Mouse (Mus musculus) midbrain, postnatal 0 days (tissue): Measurements from ENCODE around the gene Cdhr1. TPM values are rescaled to one million over a fixed set of nuclear protein-coding genes. Genes with fewer than 3 reads are reported as not detected.
A peak's percentile ranks its signal among the peaks of the same experiment; 100 is the strongest.
"Not testable (repeated sequence)": the region's sequence is repeated elsewhere in the genome, so short reads cannot be mapped to it uniquely, and the experiment has no call there.

Source experiments
- ATAC-seq: fragments of 200-750 bp; cut with Nextera tagmentation; 2 replicates; pipeline ENCODE4 v1.8.0; 2017; ENCODE audit warnings: moderate number of reproducible peaks, mild to moderate bottlenecking, moderate TSS enrichment, moderate library complexity; ENCODE audit not compliant: low FRiP score
- DNase-seq: peaks from one replicate; pipeline ENCODE4 v3.0.0-alpha.2; 2015; ENCODE audit warnings: low spot score
- H3K27ac ChIP-seq: fragments of 300-500 bp; sonication (generic); 2 replicates; pipeline ENCODE4 v1.5.1; 2014; ENCODE audit warnings: low read depth, mild to moderate bottlenecking, low read length, mixed read lengths
- H3K27me3 ChIP-seq: fragments of 300-500 bp; sonication (generic); 2 replicates; pipeline ENCODE4 v1.6.1; 2014; ENCODE audit warnings: low read length, control low read depth, mixed read lengths; ENCODE audit not compliant: insufficient read depth
- H3K36me3 ChIP-seq: fragments of 300-500 bp; sonication (generic); 2 replicates; pipeline ENCODE4 v1.6.1; 2014; ENCODE audit warnings: low read length, control low read depth, mixed read lengths; ENCODE audit not compliant: insufficient read depth
- H3K4me1 ChIP-seq: fragments of 300-500 bp; sonication (generic); 2 replicates; pipeline ENCODE4 v1.6.1; 2014; ENCODE audit warnings: mild to moderate bottlenecking, control low read depth, antibody characterized with exemption, low read length, mixed read lengths; ENCODE audit not compliant: insufficient read depth
- H3K4me2 ChIP-seq: fragments of 300-500 bp; sonication (generic); 2 replicates; pipeline ENCODE4 v1.6.1; 2014; ENCODE audit warnings: low read depth, mild to moderate bottlenecking, low read length, mixed read lengths; ENCODE audit not compliant: poor library complexity, severe bottlenecking
- H3K4me3 ChIP-seq: fragments of 300-500 bp; sonication (generic); 2 replicates; pipeline ENCODE4 v1.5.1; 2014; ENCODE audit warnings: low read depth, mild to moderate bottlenecking, low read length, moderate library complexity
- H3K9ac ChIP-seq: fragments of 300-500 bp; sonication (generic); replicated peaks from 2 replicates; pipeline ENCODE4 v1.6.1; 2014; ENCODE audit warnings: mild to moderate bottlenecking, low read length, moderate library complexity, mixed read lengths; ENCODE audit not compliant: poor library complexity, severe bottlenecking
- H3K9me3 ChIP-seq: fragments of 300-500 bp; sonication (generic); 2 replicates; pipeline ENCODE4 v1.6.1; 2016; ENCODE audit warnings: low read length, control low read depth
- CTCF ChIP-seq: IDR thresholded peaks from 2 replicates; pipeline ENCODE4 v1.5.1; 2016; ENCODE audit warnings: antibody characterized with exemption, mild to moderate bottlenecking
- WGBS: fragments of 180-500 bp; shearing (Covaris S2); extraction: QIAGEN DNeasy Blood & Tissue Kit; methylation state at CpG from one replicate; pipeline ENCODE4 v1.1.7; 2014; 5-methylcytosine and 5-hydroxymethylcytosine counted together
- polyA plus RNA-seq: library from polyadenylated mRNA; unstranded; fragments of >200 nt; fragmentation: Nextera tagmentation; extraction: Ambion mirVana; gene quantifications from 2 replicates; pipeline ENCODE4 v1.2.1, GENCODE M21; 2015
- total RNA-seq: library from RNA; depleted of rRNA; stranded (reverse); fragments of >200 nt; gene quantifications from 2 replicates; pipeline ENCODE4 v1.2.3, GENCODE M21; 2014; rRNA removed

Cdhr1 gene
- 7.4 and 8.0 TPM in 2 replicates for total RNA-seq
- polyA plus RNA-seq = 6.7 and 7.5 TPM in 2 replicates

GRCm38 (mm10) chr14:37097956-37098530, at the start of gene Cdhr1:
Gene Cdhr1 (minus strand): TSS chr14:37098347.
- Histone ChIP-seq H3K9me3 (no peaks in the 10 kb centered on the region), H3K4me3 (peak within 1 kb of the TSS; percentile 52), H3K36me3 (no peaks in the 10 kb centered on the region), H3K27me3 (peaks cover 5% of the 10 kb centered on the region; the same call in 1 of the 2 replicates), H3K27ac (no peak within 1 kb of the TSS), H3K9ac (peak within 1 kb of the TSS; percentile 73), H3K4me1 (no peaks in the 10 kb centered on the region; the same call in 1 of the 2 replicates), H3K4me2 (peak within 1 kb of the TSS; percentile 92)
- ATAC-seq = peak; percentile 59
- TF ChIP-seq CTCF = no peak
- WGBS = 2% methylated on average over 30 of the region's 30 CpGs
- peak; percentile 50 for DNase-seq

DNA sequence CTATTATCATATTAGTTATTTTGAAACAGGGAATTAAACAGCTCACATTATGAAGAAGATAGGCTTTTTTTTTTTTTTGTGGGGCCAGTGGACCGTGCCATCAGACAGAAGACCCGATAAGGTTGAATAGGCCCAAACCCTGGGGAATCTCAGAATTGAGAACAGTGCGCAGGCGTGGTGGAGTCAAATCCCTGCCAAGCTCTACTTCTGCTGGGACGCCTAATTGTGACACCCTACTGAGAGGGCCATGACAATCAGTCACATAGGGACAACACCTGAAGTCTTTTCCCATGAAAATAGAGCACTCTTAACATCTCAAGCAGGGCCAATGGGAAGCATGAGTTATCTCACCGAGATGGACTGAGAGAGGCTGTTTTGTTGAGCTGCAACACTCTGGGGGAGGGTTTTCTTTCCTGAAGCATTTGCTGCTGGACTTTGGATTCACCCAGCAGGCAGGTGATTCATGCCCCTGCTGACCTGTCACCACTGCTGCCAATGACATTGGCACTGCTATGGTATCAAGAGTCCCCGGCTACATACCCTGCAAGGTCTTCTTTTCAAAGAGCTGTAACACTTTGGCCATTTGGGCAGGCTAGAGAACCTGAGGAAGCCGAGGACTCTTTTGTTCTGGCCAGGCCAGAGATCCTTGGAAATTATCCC, 41.0 kb upstream of the Cdhr1 start:
- Histone ChIP-seq H3K36me3 (no peaks in the 10 kb centered on the region), H3K4me3 (no peak overlapping the region), H3K4me1 (no peaks in the 10 kb centered on the region), H3K4me2 (no peak overlapping the region), H3K27me3 (no peaks in the 10 kb centered on the region), H3K9me3 (no peaks in the 10 kb centered on the region), H3K9ac (no peak overlapping the region), H3K27ac (no peak overlapping the region)
- DNase-seq (no peak), ATAC-seq (no peak)
- WGBS = 43% methylated on average over 8 of the region's 8 CpGs
- TF ChIP-seq CTCF = no peak

GRCm38 (mm10) chr14:37137596-37137995, 39.4 kb upstream of the Cdhr1 start:
- ATAC-seq, H3K27me3 ChIP-seq, H3K27ac ChIP-seq, H3K9me3 ChIP-seq, H3K4me1 ChIP-seq, DNase-seq, H3K9ac ChIP-seq, H3K4me3 ChIP-seq, H3K36me3 ChIP-seq, H3K4me2 ChIP-seq: not testable (repeated sequence)
- WGBS = 85% methylated on average over 2 of the region's 3 CpGs

DNA sequence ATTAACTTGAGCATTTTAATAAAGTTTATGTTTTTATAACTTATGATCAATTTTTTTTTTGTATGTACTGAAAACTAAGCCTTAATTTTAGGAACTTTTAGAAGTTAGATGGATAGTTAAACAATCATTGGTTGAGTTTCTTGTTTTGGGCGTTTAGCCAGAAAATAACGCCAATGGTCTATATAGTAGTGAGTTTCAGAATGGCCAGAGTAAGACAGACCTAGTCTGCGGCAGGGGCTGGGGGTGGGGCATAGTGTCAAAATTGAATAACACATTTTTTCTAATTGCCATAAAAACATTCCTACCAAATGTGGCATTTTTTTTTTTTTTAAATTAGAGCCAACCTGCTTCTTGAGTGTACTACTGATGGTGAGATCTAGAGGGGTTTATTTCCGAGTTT, 38.0 kb upstream of the Cdhr1 start:
- no peaks in the 10 kb centered on the region for H3K27me3 ChIP-seq
- H3K9ac ChIP-seq = no peak overlapping the region
- peaks cover 4% of the 10 kb centered on the region; the same call in 1 of the 2 replicates for H3K36me3 ChIP-seq
- DNase-seq = no peak
- H3K9me3 ChIP-seq = no peaks in the 10 kb centered on the region
- 79% methylated on average over 4 of the region's 4 CpGs for WGBS
- H3K4me1 ChIP-seq = no peaks in the 10 kb centered on the region
- H3K27ac ChIP-seq = no peak overlapping the region
- no peak for TF ChIP-seq CTCF
- H3K4me2 ChIP-seq = no peak overlapping the region; the same call in 1 of the 2 replicates
- no peak for ATAC-seq
- no peak overlapping the region for H3K4me3 ChIP-seq

- Histone ChIP-seq H3K9ac (0 out of 2 replicates have a peak overlapping the region, but pooled peaks have one; percentile 42), H3K27me3 (no peaks in the 10 kb centered on the region), H3K9me3 (no peaks in the 10 kb centered on the region), H3K4me1 (no peaks in the 10 kb centered on the region), H3K4me2 (peak overlapping the region; percentile 51), H3K4me3 (peak overlapping the region; percentile 76), H3K27ac (no peak overlapping the region), H3K36me3 (peaks cover 7% of the 10 kb centered on the region; the same call in 1 of the 2 replicates)
- 0 out of 2 replicates have a peak, but pooled peaks have one; percentile 11 for ATAC-seq
- WGBS = under 1% methylated on average over 10 of the region's 10 CpGs
- no peak for TF ChIP-seq CTCF
- DNase-seq = no peak
Measured at GRCm38 (mm10) chr14:37135671-37136070, 37.5 kb upstream of the Cdhr1 start.

DNA sequence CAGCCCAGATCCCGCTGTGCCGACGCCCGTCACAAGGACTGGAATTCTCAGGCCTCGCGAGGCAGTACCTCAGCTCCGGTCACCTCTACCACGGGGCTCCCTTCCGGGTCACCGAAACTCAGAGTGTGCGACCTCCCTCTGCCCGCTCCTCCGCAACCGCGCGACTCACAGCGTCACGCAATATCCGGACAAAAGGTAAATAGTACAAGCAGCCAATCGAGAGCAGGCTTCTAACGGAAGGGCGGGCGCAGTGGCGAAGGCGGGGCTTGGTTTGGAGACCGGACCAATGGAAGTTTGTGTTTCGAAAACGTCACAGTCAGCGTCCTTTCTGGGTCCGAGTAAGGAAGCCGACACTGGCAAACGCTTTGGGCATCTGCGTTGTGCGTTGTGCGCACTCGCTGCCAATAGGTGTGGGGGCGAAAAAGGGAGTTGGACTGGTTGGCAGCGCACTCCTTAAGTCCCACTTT, 37.0 kb upstream of the Cdhr1 start, which contains the start of gene Ghitm:
TSS of gene Ghitm (minus strand) at position 146 of the 467 bp plus-strand sequence.
- peak within 1 kb of the TSS; percentile 85 for H3K9ac ChIP-seq
- peak within 1 kb of the TSS; percentile 58 for H3K4me2 ChIP-seq
- ATAC-seq (peak; percentile 99), DNase-seq (peak; percentile 99)
- H3K27ac ChIP-seq = peak within 1 kb of the TSS; percentile 79
- peak within 1 kb of the TSS; percentile 76 for H3K4me3 ChIP-seq
- peak; percentile 3; the same call in 1 of the 2 replicates for TF ChIP-seq CTCF
- no peaks in the 10 kb centered on the region for H3K9me3 ChIP-seq
- under 1% methylated on average over 38 of the region's 38 CpGs for WGBS
- H3K4me1 ChIP-seq = no peaks in the 10 kb centered on the region
- H3K27me3 ChIP-seq = no peaks in the 10 kb centered on the region
- peaks cover 11% of the 10 kb centered on the region; the same call in 1 of the 2 replicates for H3K36me3 ChIP-seq
